Mouse (Mus musculus) 3T3-L1 (cell line): ENCODE measurements around the gene Ermap.

Source experiments
- DNase-seq: peaks from one replicate; pipeline ENCODE4 v3.0.0-alpha.2; 2015; ENCODE audit warnings: low read depth, low spot score

Gene Ermap

DNA sequence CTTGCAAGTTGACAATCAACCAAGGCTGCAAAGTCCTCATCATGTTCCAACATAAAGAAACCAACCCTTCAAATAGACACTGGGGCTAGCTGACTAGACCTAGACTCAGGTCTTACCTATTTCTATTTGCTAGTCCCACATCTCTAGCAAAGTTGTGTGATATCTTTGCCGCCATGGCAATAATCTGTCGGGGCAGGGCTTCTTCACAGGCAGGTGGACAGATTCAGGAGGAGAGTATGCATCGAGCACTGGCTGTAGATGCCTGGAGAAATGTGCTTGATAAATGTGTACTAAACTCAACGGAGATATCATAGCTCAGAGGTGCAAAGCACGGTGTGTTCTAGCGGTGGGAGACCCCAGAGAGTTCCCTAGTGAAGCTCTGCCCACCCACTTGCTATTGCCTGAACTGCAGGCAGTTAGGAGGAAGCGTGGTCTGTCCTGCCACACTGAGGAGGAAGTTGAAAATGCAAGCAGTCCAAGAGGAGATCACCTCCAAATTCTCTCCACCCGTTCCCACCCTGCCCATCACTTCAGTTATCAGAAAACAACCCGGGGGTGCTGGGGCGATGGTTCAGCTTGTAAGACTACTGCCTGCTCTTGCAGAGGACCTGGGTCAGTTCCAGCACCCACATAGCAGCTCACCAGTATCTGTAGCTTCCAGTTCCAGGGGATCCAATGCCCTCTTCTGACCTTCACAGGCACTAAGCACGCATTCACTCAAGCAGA lies 1.6 kb downstream of the Ermap start:
- DNase-seq = no peak

DNA sequence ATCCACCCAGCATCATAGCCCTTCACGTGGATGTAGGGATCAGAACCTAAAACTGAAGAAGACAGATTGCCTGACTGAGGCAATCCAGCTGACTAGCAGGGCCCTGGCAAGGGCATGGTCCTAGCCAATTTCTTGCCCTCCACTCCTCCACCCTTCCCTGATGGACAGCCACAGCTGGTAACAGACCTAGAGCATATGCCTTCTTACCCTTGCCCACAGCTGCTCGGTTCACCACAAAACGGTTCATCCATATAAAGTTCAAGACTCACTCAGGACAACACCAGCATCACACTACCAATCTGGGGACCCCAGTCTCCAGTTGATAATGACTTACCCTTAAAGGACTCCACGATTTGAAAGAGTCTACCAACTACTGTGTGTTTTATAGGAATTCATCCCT lies 4.0 kb downstream of the Ermap start:
- no peak for DNase-seq

DNA sequence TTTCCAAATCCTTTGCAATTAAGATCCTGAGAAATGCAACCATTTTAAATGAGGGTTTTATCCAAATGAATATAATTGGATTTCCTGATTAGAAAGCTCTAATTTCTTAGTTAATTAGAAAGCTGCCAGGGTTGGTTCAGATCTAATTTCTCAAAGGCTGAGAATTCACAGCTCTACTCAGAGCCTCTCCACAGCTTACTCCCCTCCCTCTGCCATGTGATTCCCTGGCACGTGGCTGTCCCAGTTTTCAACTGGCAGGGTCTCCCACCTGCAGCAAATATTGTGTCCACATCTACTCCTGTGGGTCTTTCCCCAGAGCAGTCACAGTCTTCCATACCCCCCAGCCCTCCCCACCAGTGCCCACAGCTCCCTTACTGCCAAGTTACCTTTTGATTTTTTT lies 6.3 kb downstream of the Ermap start:
- DNase-seq = no peak

DNA sequence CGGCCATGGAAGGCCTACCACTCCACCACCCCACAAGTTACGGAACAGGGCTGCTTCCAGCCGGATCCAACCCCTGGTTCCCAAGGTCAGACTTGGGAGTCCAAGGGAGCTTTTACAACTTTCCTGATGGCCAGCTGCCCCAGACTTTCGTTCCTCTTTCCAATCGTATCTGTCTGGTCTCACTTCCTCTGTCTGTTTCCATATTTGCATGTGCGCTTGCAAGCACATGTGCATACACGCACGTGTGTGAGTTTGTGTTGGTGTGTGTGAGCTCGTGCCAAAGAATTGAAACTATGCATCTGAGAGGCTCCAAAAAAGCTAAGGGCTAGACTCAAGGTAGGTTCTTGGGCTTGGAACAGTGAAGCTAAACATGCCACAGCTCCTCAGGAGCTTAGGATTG lies 8.4 kb downstream of the Ermap start:
- DNase-seq = no peak

DNA sequence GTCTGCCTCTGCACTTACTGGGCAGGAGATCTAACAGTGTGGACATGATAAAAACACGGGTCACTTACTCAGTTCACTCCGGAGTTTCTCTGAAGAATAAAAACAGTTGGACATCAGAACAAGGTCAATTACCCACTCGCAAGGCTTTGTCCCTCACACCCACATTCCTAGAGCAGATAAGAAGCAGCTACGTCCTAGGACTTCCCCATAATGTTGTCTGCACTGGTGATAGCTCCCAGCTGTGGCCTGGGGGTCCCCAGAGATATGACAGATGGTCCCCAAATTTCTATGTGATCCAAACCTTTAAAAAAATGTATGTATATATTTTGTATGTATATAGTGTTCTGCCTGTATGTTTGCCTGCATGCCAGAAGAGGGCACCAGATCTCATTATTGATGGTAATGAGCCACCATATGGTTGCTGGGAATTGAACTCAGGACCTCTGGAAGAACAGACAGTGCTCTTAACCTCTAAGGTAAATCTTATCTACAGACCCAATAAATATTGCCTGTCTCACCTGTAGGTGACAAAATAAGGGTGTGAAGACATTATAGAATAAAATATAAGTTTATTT lies 9.6 kb downstream of the Ermap start:
- DNase-seq = no peak

DNA sequence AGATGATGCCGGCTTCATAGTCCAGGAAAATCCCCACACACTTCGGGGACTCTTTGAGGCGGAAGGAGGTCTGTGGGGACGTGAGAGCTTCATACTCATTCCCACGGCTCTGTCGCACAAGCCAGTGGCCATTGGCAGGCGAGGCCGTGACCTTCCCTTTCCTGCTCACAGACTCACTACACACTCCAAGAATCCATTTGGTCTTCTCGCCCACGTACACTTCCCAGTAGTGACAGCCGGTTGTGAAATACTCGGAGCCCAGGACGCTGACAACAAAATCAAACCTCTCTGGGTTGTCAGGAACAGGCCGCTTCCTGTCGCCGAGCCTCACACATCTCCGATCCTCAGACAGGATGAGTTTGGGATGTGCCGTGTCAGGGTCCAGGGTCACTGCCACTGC lies 11.5 kb downstream of the Ermap start:
- no peak for DNase-seq

DNA sequence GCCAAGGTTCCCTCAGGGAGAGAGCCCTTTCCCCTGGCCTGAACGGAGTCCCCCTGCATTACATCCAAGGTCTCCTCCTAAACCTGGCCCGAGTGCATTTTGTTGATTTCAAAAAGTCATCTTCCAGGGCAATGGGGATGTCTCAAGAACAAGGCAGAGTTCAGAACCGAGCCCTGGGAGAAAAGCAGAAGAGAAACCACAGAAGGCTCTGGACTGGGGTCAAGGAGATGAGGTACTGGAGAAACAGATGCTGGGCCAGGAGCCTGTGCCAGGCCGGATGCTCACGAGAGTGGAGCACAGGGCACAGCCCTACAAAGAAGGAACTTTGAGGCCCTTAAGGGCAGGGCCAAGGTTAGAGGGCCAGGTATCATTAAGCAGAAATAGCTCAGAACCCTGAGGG lies 12.1 kb downstream of the Ermap start:
- DNase-seq = no peak

DNA sequence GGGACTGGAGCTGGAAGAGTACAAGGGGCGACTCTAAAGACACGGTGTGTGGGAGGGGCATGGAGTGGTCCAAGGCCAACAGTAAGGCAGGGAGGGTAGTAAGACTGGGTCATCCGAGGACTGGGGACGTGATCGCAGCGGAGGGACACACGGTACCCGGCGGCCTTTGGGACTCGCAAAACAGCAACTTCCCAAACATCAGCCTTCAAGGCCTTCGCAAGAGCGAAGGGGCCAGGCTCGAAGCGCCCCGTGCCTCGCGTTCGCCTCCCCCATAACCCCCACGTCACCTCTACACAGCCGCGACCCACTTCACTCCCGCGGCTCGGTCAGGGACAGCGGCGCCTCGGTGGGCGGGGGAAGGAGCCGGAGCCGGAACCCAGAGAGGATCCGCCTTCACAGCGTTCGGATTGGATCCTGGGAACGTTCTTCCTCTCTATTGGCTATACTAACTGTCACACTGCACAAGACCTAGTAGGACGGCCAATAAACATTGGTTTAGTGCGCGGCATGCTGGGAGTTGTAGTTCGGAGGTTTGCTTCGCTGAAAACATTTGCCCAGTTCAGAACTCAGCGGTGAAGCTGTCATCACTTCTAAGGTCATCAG lies 15.9 kb downstream of the Ermap start, which contains the start of gene Zfp691:
Gene Zfp691, minus strand, starts transcription at position 345 of the 603 bp plus-strand sequence.
- peak; percentile 99 for DNase-seq

DNA sequence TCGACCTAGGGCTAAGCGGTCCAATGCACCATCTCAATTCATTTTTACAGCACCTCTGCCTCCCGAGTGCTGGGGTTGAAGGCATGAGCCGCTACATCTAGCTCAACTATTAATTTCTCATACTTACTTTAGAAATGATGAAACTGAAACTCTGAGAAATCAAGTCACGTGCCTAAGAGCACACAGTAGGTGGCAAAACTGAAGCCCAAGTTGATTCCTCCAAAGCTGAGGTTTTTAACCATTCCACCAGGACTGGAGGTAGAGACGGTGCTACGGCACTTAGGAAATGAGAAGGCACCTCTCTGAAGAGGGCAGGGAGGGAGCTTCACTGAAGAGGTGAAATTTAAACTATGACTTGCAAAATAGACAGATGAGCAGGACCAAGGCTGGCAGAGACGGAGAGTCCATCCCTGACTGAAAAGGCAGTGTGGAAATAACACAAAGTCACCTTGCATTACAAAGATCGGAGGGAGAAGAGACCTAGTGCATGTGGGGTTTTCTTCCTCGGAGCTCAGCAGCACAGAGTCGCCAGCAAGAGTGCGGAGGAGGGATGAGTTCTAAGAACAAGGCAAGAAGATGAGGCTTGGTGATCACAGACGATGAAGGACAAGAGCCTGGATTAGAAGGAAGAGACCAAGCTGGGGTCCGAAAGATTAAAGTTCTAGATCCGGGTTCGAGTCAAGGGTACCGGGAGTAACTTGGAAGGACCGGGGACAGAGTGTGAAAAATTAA lies 16.7 kb downstream of the Ermap start:
- no peak for DNase-seq

DNA sequence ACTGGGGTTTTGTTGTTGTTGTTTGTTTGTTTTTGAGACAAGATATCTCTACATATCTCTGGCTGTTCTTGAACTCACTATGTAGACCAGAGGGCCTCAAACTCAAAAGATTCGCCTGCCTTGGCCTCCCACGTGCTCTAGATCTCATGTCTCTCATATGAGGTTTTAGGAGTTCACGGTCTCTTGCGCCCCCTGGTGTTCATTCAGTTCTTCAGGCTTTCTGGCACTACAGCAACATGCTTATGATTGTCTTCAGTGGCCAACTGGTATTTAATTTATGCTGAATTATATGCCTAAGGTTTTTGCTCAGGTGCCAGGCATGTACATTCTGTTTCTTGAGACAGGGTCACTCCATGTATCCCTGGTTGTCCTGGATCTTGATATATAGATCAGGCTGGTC lies 22.1 kb downstream of the Ermap start:
- peak; percentile 96 for DNase-seq

DNA sequence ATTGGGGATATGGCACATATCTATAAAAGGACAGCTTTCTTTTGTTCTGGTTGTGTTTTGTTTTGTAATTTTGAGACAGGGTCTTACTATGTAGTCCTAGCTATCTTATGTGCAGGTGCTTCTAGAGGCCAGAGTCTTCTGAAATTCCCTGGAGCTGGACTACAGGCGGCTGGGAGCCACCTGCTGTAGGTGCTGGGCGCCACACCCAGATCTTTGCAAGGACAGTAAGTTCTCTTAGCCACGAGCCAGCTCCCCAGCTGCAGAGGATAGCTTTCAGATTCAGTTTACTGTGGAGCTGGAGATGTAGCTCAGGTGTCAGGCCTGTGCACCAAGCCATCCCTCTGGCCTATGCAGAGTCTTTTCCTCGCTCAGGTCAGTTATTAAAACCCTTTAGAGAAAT lies 22.7 kb downstream of the Ermap start:
- DNase-seq = no peak

DNA sequence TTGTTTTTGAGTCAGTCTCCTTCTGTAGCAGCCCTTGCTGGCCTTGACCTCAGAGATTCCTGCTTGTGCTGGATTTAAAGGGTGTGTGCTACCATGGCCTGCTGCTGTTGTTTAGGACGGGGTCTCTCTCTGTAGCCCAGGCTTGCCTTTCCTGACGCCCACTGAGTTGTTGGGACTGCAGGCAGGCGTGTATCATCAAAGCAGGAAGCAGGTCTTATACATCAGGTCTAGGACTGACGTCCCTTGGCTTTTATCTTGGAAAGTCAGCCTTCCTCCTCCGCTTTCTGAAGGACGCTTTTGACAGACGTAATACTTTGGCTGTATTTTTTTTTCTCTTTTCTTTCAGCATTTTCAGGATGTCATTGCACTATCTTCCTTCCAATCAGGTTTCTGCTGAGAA lies 23.9 kb downstream of the Ermap start:
- DNase-seq = no peak

DNA sequence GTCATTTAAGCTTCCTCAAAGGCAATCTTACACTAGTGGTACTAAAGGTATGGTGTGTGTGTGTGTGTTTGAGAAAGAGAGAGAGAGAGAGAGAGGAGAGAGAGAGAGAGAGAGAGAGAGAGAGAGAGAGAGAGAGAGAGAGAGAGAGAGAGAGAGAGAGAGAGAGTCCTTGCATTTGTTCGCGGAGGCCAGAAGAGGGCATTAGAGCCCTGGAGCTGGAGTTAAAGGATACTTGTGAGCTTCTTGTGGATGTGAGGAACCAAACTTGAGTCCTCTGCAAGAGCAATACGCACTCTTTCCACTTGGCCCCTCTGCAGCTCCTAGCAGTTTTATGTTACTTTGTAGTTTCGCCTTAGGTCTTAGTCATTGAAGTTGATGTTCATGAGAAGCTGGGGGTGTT lies 26.8 kb downstream of the Ermap start:
- no peak for DNase-seq

DNA sequence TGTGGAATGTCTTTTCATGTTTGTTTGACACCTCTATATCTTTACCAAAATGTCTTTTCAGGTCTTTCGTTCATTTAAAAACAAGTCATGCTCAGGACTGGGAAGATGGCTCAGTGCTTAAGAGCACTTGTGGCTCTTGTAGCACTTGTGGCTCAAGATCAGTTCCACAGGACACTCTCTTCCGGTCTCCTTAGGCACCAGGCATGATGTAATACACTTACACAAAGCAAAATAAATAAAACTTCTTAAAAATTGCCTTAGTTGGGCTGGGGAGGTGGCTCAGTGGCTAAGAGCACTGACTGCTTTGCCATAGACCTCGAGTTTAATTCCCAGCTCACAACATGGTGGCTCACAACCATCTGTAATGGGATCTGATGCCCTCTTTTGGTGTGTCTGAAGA lies 28.5 kb downstream of the Ermap start:
- no peak for DNase-seq

DNA sequence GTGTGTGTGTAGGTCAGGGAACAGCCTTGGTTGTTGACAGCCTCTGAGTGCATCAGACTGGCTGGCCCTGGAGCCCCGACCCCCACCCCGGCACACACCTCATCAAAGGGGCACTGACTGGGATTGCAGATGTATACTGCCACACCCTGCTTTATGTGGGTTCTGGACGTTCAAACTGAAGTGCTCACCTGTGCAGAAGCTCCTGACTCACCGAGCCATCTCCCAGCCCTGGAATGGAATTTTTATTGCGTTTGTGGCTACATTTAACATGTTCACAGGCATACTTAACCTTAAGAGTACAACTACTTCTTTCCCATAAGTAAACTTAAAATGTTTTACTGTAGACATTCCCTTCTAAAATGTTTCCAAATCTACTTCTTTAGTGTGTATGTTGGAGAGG lies 31.9 kb downstream of the Ermap start:
- no peak for DNase-seq

DNA sequence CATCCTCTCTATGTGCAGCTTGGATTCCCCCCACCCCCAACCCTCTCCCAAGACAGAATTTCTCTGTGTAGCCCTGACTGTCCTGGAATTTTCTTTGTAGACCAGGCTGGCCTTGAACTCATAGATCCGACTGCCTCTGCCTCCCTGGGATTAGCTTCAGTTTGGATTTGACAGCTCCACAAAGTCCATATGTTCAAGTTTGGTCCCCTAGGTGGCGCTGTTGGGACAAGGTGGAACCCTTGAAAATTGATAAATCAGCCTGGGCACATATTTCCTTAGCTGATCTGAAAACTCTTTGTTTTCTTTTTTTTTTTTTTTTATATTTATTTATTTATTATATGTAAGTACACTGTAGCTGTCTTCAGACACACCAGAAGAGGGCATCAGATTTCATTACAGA lies 32.6 kb downstream of the Ermap start:
- peak; percentile 51 for DNase-seq

DNA sequence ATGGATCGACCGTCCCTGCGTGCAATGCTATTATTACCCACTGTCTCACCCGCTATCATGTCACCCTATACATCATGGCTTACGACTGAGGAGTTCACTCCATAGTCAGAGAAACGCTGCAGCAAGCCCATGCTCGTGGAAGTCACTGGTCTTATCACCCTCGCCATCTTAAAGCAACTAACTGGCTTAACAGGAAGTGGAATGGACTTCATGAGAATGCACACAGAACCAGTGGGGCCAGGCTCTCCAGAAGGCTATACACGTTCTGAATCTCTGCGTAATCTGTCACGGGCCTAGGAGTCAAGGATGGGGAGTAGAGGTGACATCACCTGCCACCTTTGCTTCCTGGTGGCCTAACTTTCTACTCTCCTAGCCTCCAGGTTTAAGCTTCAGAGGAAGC lies 41.1 kb downstream of the Ermap start:
- DNase-seq = no peak

DNA sequence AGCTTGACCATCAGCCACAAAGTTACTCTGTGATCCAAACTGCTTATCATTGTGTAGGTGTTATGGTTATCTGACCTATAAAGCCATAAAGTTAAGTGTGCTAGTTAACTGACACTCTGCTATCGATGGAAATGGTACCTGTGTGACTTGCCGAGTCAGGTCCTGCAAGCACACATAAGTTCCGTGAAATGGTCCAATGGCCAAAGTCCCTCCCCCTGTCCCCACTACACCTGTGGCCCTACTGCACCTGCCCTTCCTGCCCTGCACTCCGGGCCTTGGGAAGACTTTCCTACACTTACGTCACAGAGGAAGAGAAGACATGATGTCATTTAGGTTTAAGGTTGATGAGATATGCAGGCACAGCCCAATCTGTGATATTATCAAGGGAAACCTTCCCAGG lies 42.5 kb downstream of the Ermap start:
- DNase-seq = no peak

DNA sequence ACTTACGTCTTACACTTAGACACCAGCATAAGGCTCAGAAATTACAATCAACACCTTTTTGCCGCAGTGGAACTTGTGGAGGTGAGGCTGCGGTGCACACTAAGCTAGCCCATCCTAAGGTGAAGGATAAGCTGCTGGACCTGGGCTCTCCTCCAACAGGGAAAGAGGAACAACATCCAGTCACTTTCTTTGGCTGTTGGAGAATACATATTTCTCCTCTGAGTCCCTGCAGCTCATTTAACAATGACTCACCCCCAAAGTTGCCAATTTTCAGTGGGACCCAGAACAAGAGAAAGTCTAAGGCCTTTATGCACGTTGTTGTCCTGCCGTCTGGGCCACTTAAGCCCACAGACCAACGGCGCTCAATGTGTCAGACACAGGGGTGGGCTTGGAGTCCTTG lies 43.0 kb downstream of the Ermap start:
- peak; percentile 93 for DNase-seq

DNA sequence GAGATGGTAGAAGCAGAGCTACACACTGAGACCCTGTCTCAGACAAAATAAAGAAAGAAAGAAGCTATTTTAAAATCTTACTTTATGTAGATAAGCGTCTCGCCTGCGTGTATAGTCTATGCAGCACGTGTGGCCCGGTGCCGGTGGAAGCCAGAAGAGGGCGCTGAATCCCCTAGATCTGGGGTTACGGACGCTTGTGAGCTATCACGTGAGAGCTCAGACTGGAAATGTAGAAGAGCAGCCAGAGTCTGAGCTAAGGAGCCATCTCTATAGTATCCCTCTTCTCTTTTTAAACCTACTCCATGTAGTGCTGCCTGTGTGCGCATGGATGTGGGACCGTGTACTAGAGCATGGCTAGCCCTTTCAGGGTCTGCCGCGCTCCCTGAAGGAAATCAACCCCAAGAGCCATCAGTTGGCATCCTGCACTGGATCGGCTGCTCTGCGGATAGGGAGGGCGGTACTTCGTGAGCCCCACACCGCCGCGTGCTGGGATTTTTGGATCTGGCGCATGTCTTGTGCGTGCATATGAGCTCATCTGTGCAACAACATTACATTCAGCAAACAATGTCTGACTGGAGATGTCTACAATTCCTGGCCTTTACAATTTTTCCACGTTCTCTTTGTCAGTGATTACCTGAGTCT lies 47.5 kb downstream of the Ermap start:
- DNase-seq = no peak

DNA sequence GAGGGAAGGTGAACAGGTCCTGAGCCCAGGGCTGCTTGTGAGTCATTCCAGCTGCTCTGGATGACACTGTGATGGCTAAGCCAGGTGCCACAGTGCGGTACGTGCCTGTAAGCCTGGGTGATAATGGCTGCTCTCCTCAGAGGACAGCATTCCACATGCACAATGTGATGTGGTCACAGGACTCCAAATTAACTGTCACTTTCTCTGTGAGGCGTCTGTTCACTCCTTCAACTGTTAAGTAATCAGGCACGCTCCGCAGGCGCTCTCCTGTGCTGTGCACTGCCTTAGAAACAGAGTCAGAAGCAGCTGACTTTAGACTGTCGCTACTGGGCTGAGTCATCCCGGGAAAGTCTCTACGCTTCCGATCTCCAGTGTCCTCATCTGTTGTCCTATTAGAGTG lies 48.6 kb downstream of the Ermap start:
- no peak for DNase-seq

DNA sequence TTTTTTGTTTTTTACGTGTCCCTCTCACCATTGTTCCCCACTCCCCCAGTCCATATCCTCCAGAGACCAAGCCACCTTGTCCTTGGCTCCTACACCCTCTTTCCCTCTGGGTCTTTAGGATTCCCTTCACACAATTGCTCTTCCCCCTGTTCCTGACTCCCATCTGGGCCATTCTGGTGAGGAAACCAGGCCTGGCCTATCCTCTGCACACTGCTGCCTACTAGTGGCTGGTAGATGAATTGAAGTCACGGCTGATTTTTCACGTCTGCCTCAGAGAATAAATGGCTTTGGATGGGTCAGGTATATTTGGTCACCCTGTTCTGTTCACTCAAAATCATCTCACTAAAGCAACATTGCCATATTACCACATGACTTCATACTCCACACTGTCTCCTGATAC lies 49.7 kb downstream of the Ermap start:
- peak; percentile 78 for DNase-seq
